Mouse (Mus musculus) midbrain, embryonic 13.5 days (tissue): ENCODE results near the gene Necap2. TPM values are rescaled to one million over a fixed set of nuclear protein-coding genes. Genes with fewer than 3 reads are reported as not detected.
A peak's percentile ranks its signal among the peaks of the same experiment; 100 is the strongest.

Experiments used
- ATAC-seq: fragments of 200-750 bp; cut with Nextera tagmentation; 2 replicates; pipeline ENCODE4 v1.8.0; 2017; ENCODE audit warnings: mild to moderate bottlenecking, moderate TSS enrichment, moderate library complexity
- H3K27ac ChIP-seq: fragments of 300-500 bp; sonication (generic); 2 replicates; pipeline ENCODE4 v1.5.1; 2015; ENCODE audit warnings: inconsistent platforms, mild to moderate bottlenecking, moderate library complexity
- H3K27me3 ChIP-seq: fragments of 300-500 bp; sonication (generic); 2 replicates; pipeline ENCODE4 v1.6.1; 2015; ENCODE audit warnings: mild to moderate bottlenecking, inconsistent platforms
- H3K36me3 ChIP-seq: fragments of 300-500 bp; sonication (generic); 2 replicates; pipeline ENCODE4 v1.6.1; 2015; ENCODE audit warnings: mild to moderate bottlenecking, inconsistent platforms
- H3K4me1 ChIP-seq: fragments of 300-500 bp; sonication (generic); replicated peaks from 2 replicates; pipeline ENCODE4 v1.6.1; 2015; ENCODE audit warnings: inconsistent platforms
- H3K4me2 ChIP-seq: fragments of 300-500 bp; sonication (generic); replicated peaks from 2 replicates; pipeline ENCODE4 v1.6.1; 2015; ENCODE audit warnings: moderate library complexity, mild to moderate bottlenecking, inconsistent platforms
- H3K4me3 ChIP-seq: fragments of 300-500 bp; sonication (generic); replicated peaks from 2 replicates; pipeline ENCODE4 v1.5.1; 2015; ENCODE audit warnings: mild to moderate bottlenecking, inconsistent platforms
- H3K9ac ChIP-seq: fragments of 300-500 bp; sonication (generic); replicated peaks from 2 replicates; pipeline ENCODE4 v1.6.1; 2015; ENCODE audit warnings: mild to moderate bottlenecking, inconsistent platforms
- H3K9me3 ChIP-seq: fragments of 300-500 bp; sonication (generic); 2 replicates; pipeline ENCODE4 v1.6.1; 2016; ENCODE audit warnings: mild to moderate bottlenecking, inconsistent platforms
- WGBS: fragments of 180-500 bp; shearing (Covaris S2); methylation state at CpG from one replicate; pipeline ENCODE4 v1.1.7; 2015; 5-methylcytosine and 5-hydroxymethylcytosine counted together
- polyA plus RNA-seq: library from polyadenylated mRNA; unstranded; fragments of >200 nt; fragmentation: Nextera tagmentation; extraction: Ambion mirVana; gene quantifications from 2 replicates; pipeline ENCODE4 v1.2.1, GENCODE M21; 2015

Gene Necap2
- polyA plus RNA-seq, 1 experiment from 2014 or later, result 52.3 TPM

DNA sequence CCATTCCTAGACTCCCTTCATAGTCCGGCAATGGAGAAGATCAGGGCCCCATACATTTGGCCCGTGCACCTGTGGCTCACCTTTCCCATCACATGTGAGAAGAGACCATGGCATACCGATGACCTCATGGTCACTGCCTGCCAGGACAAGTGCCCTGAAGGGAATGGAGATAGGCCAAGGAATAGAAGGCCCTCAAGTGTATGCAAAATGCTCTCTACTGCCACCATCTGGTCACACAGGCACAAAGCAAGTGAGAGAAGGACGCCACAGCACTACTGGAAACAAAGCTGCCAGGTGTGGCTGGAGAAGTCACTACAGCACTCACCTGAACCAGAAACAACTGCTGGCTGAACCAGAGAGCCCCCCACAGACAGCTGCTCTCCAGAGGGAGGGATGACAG is 8.4 kb downstream of the Necap2 start:
- no peak overlapping the region for H3K4me3 ChIP-seq
- no peaks in the 10 kb centered on the region for H3K9me3 ChIP-seq
- no peak overlapping the region for H3K4me2 ChIP-seq
- H3K27me3 ChIP-seq, result no peaks in the 10 kb centered on the region
- no peak for ATAC-seq
- no peak overlapping the region for H3K27ac ChIP-seq
- H3K4me1 ChIP-seq, result no peaks in the 10 kb centered on the region
- WGBS, result 64% methylated on average over 4 of the region's 4 CpGs
- H3K36me3 ChIP-seq, result peaks cover 88% of the 10 kb centered on the region
- H3K9ac ChIP-seq, result no peak overlapping the region

DNA sequence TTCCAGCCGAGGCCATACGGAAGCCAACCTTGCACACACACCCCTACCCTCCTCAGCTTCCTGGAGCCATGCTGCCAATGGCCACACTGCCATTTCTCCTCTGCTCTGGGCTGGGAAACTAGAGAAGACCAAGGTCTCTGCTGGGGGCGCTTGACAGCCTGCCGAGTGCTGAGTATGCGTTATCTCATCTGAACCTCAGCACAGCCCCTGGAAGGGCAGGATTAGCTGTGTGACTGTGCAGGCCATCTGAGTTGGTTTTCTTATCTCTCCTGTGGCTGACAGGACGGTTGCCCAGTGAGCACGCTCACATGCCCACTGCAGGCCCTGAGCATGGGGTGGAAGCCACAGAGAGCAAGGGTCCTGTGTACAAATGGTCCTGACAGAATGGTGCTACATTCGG is 9.5 kb downstream of the Necap2 start:
- H3K9me3 ChIP-seq, result no peaks in the 10 kb centered on the region
- no peaks in the 10 kb centered on the region for H3K27me3 ChIP-seq
- H3K4me2 ChIP-seq, result no peak overlapping the region
- no peak overlapping the region for H3K27ac ChIP-seq
- no peak overlapping the region for H3K4me3 ChIP-seq
- 92% methylated on average over 8 of the region's 8 CpGs for WGBS
- no peaks in the 10 kb centered on the region for H3K4me1 ChIP-seq
- no peak overlapping the region for H3K9ac ChIP-seq
- H3K36me3 ChIP-seq, result peaks cover 82% of the 10 kb centered on the region
- ATAC-seq, result no peak

DNA sequence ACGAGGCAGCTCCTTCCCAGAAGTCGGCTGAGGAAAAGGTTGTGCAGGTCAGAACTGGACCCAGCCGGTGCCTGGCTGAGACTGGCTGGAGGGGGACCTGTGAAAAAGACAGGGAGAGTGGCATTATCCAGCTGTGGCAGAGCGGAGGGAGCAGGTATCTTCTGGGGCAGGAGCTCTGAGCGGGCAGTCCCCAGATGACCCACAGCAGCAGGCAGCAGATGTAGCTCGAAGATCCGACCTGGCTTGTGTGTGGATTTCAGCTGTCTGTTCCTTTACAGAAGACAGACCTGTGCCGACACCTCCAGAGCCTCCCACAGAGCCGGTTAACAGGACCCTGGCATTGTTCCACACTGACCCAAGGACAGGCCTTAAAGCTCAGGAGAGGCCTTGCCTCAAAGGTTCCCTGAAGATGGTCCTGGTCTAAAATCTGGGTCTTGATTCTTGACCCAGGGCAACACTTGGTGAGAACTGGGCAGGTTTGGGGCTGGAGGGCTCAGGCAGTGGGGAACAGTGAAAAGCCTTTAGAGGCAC is 10.6 kb downstream of the Necap2 start:
- H3K9me3 ChIP-seq, result no peaks in the 10 kb centered on the region
- H3K4me1 ChIP-seq, result no peaks in the 10 kb centered on the region
- H3K4me3 ChIP-seq, result no peak overlapping the region
- no peak overlapping the region for H3K27ac ChIP-seq
- peaks cover 71% of the 10 kb centered on the region for H3K36me3 ChIP-seq
- H3K9ac ChIP-seq, result no peak overlapping the region
- no peaks in the 10 kb centered on the region for H3K27me3 ChIP-seq
- H3K4me2 ChIP-seq, result no peak overlapping the region
- ATAC-seq, result no peak
- 91% methylated on average over 9 of the region's 9 CpGs for WGBS

DNA sequence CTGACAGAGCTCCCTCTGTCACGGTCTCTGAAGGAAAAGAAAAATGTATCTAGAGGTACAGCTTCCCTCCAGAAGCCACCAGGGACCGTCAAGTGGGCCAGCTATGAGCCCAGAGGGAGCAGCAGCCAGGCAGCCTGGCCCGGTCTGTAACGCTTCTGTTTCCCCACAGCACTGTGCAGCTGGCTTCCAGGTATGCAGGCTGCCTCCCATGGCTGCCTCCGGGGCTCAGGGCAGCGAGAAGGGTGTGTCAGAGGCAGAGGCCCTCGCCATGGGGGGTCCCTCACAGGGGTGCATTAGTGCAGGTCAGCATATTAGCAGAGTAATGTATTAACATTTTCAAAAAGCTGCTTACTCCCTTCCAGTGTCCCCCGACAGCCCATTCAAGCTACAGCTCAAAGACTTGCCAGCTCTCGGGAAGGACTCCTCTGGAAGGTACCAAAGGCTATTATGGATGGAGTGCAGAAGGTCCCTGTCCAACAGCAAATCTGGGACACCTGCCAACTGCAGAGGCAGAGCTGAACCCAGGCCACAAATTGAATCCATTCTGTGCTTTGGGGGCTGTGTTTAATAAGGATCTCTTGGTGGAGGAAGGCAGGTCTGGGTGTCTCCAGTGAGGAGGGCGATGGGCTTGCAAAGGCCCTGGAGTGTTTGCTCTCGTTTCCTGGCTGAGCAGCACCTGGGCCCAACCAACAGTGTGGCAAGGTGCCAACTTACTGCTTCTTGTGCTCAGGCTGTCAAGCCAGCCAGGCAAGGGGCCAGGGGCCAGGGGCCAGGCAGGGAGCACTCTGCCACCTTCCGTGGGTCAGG is 11.2 kb downstream of the Necap2 start:
- Histone ChIP-seq H3K36me3 (peaks cover 64% of the 10 kb centered on the region), H3K27ac (peak overlapping the region; percentile 45; the same call in 1 of the 2 replicates), H3K4me3 (no peak overlapping the region), H3K9me3 (no peaks in the 10 kb centered on the region), H3K9ac (no peak overlapping the region), H3K27me3 (no peaks in the 10 kb centered on the region), H3K4me2 (no peak overlapping the region), H3K4me1 (no peaks in the 10 kb centered on the region)
- ATAC-seq, result no peak
- WGBS, result 85% methylated on average over 12 of the region's 12 CpGs

DNA sequence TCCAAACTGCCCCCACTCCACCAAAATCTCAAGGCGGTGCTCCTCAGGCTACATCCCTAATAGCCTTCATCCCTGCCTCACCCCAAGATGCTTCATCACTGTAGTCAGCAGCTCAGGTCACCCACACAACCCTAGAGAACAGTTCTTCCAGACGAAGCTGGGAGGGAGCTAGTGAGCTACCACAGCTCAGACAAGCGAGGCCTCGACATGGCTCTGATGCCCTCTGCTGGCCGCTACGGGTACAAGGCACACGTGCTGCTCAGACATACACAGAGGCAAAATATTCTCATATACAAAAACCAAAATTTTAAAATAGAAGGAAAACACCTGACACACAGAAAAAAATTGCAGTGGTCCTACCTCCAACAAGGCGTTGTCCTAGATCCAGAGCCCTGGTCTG is 13.0 kb downstream of the Necap2 start:
- H3K36me3 ChIP-seq, result peaks cover 47% of the 10 kb centered on the region
- peaks cover 7% of the 10 kb centered on the region for H3K4me1 ChIP-seq
- ATAC-seq, result peak; percentile 25
- no peak overlapping the region for H3K4me3 ChIP-seq
- no peaks in the 10 kb centered on the region for H3K9me3 ChIP-seq
- H3K27ac ChIP-seq, result no peak overlapping the region
- H3K9ac ChIP-seq, result no peak overlapping the region
- 4% methylated on average over 8 of the region's 8 CpGs for WGBS
- H3K27me3 ChIP-seq, result no peaks in the 10 kb centered on the region
- H3K4me2 ChIP-seq, result no peak overlapping the region

DNA sequence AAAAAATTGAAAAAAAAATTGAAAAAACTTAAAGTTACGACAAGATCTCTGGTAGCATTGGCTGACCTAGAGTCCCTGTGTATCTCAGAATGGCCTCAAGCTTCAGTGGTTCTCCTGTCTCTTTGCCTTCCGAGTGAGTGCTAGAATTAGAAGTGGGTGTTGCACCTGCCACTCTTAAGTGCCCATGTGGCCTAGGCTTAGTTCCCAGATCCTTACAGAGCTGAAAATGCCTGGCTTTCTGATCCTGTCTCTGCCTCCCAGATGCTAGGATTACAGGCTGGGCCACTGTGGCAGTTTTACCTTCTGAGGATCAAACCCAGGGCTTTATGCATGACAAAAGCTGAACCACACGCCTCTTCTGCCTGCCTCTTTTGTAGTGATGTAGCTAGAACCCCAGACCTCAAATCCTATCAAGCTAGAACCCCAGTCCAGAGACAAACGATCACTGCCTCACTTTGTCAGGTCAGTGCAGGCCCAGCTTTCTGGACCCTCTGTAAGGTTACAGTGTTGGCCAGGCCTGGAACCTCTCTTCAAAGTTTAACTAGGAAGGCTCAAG is 14.0 kb downstream of the Necap2 start:
- no peak for ATAC-seq
- WGBS, result 84% methylated on average over 4 of the region's 4 CpGs
- H3K4me3 ChIP-seq, result no peak overlapping the region
- no peak overlapping the region for H3K4me2 ChIP-seq
- H3K27ac ChIP-seq, result no peak overlapping the region
- no peaks in the 10 kb centered on the region for H3K27me3 ChIP-seq
- no peaks in the 10 kb centered on the region for H3K9me3 ChIP-seq
- H3K9ac ChIP-seq, result no peak overlapping the region
- H3K4me1 ChIP-seq, result peaks cover 16% of the 10 kb centered on the region
- H3K36me3 ChIP-seq, result peaks cover 39% of the 10 kb centered on the region

DNA sequence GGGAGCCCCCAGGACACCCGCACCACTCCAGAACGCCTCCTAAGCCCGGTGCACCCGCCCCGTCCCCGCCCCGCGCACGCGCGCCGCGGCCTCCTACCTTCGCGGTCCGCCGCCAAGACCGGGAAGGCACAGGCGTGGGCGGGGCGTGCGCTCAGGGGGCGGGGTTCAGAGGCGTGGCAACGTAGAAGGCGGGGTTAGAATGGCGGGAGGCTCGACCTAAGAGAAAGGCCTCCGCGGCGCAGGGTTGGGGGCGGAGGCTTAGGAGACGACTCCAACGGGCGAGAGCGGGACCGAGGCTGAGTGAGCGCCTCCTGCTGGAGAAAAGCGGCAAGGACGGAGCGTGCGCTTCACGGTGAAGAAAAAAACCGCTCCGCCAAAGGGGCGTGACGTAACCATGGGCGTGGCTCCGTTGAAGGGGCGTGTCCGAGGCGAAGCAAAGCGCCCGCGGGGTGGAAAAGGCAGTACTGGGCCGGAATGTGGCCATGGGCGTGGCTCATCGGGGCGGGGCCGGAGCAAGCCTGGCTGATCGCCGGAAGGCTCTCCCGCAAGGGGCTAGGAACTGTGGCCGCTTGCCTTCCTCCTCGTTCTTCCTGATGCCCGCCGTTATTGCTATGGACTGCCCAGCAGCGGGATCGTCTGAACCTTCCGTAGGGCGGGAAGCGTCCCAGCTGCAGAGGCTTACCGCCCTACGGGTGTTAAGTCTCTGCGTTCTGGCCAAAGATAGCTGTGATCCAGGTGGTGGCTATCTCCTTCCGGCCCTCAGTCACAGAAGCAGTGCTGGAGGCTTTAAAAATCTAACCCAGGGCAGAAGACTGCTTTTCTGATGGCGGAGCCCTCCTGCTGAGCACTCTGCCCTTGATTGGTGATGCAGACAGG is 17.5 kb downstream of the Necap2 start, which contains the start of gene Crocc:
TSS of gene Crocc (minus strand) at position 125 of the 876 bp plus-strand sequence.
- ATAC-seq, result peak; percentile 92
- under 1% methylated on average over 66 of the region's 77 CpGs for WGBS
- peaks cover 25% of the 10 kb centered on the region for H3K4me1 ChIP-seq
- H3K4me3 ChIP-seq, result peak within 1 kb of the TSS; percentile 60
- H3K9me3 ChIP-seq, result no peaks in the 10 kb centered on the region
- H3K9ac ChIP-seq, result peak within 1 kb of the TSS; percentile 84
- H3K36me3 ChIP-seq, result peaks cover 21% of the 10 kb centered on the region
- H3K27me3 ChIP-seq, result no peaks in the 10 kb centered on the region
- peak within 1 kb of the TSS; percentile 87 for H3K4me2 ChIP-seq
- peak within 1 kb of the TSS; percentile 94 for H3K27ac ChIP-seq

DNA sequence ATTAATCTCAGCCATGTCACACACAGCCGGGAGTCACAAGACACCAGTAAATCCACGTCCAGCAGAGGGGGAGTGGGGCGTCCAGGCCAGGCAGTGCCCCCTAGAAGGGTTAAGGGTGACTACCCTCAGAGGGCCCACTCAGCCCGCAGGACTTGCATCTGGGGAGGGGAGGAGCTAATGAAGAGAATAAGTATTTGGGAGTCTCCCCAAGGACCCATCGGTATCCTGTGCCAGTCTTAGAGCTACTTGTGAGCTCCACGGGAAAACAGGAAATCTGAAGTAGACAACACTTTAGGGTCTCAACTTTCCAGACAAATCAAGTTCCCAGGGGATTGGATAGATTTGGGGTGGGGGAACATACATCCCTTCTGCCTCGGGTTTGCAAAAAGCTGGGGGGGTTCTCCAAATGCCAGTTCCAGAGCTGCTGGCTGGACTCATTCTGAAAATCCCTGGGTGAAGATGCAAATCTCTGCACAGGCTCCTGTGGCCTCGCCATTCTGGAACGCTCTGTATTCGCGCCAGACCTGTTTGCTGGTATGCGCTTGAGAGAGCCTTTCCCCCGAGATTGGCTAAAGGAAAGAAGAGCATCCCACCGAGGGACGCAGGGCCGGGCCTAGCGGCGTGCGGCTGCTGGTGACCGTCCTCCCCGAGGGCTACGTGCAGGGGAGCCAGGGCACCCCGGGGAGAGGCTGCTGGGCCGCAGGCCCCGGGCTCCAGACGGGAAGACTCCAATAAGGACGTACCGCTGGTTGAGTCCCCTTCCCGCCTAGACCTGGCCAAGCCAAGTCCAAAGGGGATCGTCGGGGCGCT is 18.3 kb downstream of the Necap2 start:
- Histone ChIP-seq H3K36me3 (peaks cover 24% of the 10 kb centered on the region), H3K4me2 (peak overlapping the region; percentile 87), H3K27ac (peak overlapping the region; percentile 94), H3K4me3 (peak overlapping the region; percentile 60), H3K27me3 (no peaks in the 10 kb centered on the region), H3K9me3 (no peaks in the 10 kb centered on the region), H3K9ac (peak overlapping the region; percentile 84), H3K4me1 (peaks cover 25% of the 10 kb centered on the region)
- 1% methylated on average over 32 of the region's 32 CpGs for WGBS
- peak; percentile 7 for ATAC-seq

DNA sequence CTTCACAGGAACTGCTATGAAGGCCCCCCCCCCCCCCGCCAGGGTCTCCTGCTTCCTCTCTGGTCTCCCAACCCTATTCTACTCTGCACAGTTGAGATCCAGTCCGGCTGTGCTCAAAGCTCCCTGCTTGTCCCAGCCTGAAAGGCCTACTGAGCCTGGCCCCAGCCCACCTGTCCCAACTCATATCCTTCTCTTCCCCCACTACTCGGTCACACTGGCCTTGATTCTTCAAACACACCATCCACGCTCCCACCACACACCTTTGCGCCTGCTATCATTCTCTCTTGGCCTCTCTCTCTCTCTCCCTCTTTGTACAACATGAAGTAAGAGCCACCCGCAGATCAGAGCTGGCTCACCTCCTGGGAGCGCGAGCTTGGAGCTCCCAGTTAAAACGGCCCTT is 19.3 kb downstream of the Necap2 start:
- Histone ChIP-seq H3K4me2 (peak overlapping the region; percentile 7; the same call in 1 of the 2 replicates), H3K4me3 (no peak overlapping the region), H3K27ac (no peak overlapping the region), H3K9me3 (no peaks in the 10 kb centered on the region), H3K9ac (no peak overlapping the region), H3K4me1 (peaks cover 33% of the 10 kb centered on the region), H3K27me3 (no peaks in the 10 kb centered on the region), H3K36me3 (peaks cover 25% of the 10 kb centered on the region)
- ATAC-seq, result no peak
- 76% methylated on average over 9 of the region's 9 CpGs for WGBS

DNA sequence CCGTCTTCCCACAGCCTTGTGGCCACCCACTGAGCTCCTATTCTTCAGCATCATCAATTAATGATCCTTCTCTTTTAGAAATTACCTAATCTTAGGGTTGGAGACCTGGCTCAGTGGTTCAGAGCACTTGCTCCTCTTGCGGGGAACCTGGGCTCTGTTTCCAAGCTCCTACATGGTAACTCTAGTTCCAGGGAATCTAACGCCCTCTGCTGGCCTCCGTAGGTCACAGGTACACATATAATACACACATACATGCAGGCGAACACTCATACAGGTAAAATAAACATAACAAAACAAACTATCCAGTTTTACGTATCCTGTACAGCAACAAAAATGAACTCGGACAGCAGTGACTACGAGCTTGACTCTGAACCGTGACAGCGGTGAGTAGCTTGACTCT is 21.2 kb downstream of the Necap2 start:
- H3K27me3 ChIP-seq, result no peaks in the 10 kb centered on the region
- no peak overlapping the region for H3K4me3 ChIP-seq
- no peak overlapping the region for H3K27ac ChIP-seq
- 97% methylated on average over 10 of the region's 10 CpGs for WGBS
- H3K4me2 ChIP-seq, result no peak overlapping the region
- H3K9me3 ChIP-seq, result no peaks in the 10 kb centered on the region
- H3K9ac ChIP-seq, result no peak overlapping the region
- H3K36me3 ChIP-seq, result peaks cover 28% of the 10 kb centered on the region
- no peak for ATAC-seq
- H3K4me1 ChIP-seq, result peaks cover 52% of the 10 kb centered on the region

DNA sequence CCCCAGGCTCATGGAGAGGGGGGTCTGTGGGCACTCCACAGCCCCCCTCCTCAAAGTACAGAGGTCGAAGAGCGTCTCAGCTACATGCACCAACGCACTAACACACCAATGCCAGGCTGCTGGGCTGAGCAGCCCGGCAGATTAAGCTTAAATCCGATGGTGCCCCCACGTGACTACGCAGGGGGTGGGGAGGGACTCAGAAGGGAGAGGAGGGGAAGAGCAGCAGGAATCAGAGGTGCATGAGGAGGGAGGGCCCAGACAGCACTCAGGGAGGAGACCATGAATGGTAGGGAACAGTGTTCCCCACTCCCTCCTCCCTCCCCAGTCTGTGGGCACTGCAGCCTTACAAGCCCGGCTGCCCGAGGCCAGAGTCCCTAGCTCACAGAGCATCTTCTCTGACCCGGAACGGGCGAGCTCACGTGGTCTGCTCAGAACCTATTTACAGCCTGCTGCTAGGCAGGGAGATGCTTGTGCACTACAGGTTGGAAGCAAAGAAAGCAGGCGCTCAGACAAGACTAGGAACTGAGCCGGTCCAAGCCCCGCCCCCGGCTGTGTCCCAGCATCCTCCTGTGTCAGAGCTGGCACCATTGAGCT is 24.5 kb downstream of the Necap2 start:
- H3K9me3 ChIP-seq, result no peaks in the 10 kb centered on the region
- peak overlapping the region; percentile 58 for H3K9ac ChIP-seq
- H3K4me1 ChIP-seq, result peaks cover 59% of the 10 kb centered on the region
- 7% methylated on average over 17 of the region's 17 CpGs for WGBS
- peak overlapping the region; percentile 89 for H3K27ac ChIP-seq
- peak overlapping the region; percentile 55 for H3K4me2 ChIP-seq
- no peaks in the 10 kb centered on the region for H3K27me3 ChIP-seq
- H3K36me3 ChIP-seq, result peaks cover 28% of the 10 kb centered on the region
- peak; percentile 53 for ATAC-seq
- peak overlapping the region; percentile 21 for H3K4me3 ChIP-seq
